ENCODE assay signal across 10 mouse cellular contexts in the genomic region with DNA sequence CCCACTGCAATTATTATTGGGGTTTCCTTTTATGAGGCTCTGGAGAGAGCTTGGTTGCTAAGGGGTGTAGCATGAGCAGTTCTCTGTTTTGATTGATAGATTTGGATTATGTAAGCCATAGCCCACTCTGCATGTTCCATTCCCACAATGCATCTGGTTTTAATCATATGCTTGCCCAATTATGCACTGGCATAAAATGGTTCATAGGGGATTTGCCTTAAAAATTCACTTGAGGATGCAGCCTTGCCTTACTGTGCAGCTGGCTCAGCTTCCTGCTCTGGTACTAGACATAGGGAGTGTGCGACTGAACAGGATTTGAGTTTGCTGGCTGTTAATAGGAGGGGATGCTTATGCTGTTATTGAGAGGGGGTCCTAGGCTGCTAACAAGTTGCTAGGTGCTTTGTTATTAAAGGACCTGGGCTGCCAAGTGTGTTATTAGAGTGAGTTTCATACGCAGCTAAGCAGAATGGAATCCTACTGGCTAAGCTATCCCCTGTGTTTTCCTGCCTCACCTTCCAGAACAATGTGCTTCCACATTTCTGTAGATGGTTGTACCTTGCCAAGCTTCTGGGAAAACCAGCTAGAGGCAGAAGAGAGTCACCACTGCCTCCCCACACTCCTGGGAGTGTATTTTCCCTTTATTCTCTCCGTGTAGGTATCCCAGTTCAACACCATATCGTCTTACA.
DNase-seq lines count a peak whose midpoint lies in the region; ATAC-seq and TF ChIP-seq lines count a peak whose summit lies in the region.
"Had no signal": no experiment of that assay in that cellular context is flagged by ENCODE, and none has a peak within 500 bp of the region (broad histone marks: within the 10 kb centered on the region; RNA-seq: fewer than 3 reads in every experiment).

No protein-coding gene starts in this region.

- DNase-seq in left cerebral cortex, adult 11 months (ENCODE audit: low spot score) = peak; percentile 36
- DNase-seq in left cerebral cortex, adult 18-20 months (ENCODE audit: low spot score in 2 of 2) = no peak
- DNase-seq in forebrain, embryonic 10.5 days (ENCODE audit: extremely low spot score, low spot score) = no peak
- no peak for DNase-seq in limb, embryonic 10.5 days (ENCODE audit: low spot score)
- no peak for DNase-seq in lung, postnatal 0 days (ENCODE audit: low spot score)
- no peak for DNase-seq in spleen, adult 12 weeks (ENCODE audit: low spot score)

- H3K36me3 ChIP-seq in forebrain, embryonic 10.5 days (replicated peaks) = no peaks in the 10 kb centered on the region
- H3K36me3 ChIP-seq in limb, embryonic 10.5 days = no peaks in the 10 kb centered on the region
- no peaks in the 10 kb centered on the region for H3K36me3 ChIP-seq in neural tube, embryonic 14.5 days (ENCODE audit: control insufficient read depth, insufficient read depth, low read length)
- no peaks in the 10 kb centered on the region for H3K36me3 ChIP-seq in lung, postnatal 0 days (ENCODE audit: insufficient read depth, low read length)
- H3K36me3 ChIP-seq: heart, embryonic 12.5 days had no signal

- TF ChIP-seq EP300 in lung, postnatal 0 days (IDR thresholded peaks at IDR 0.05) = no peak

- no peak overlapping the region for H3K9ac ChIP-seq in neural tube, embryonic 14.5 days (replicated peaks; ENCODE audit: low read depth, low read length)
- H3K9ac ChIP-seq in lung, postnatal 0 days (replicated peaks; ENCODE audit: low read depth) = no peak overlapping the region
- H3K9ac ChIP-seq: heart, embryonic 12.5 days had no signal

- TF ChIP-seq CTCF in lung, postnatal 0 days (IDR thresholded peaks at IDR 0.05) = no peak

- WGBS in forebrain, embryonic 10.5 days = 75% methylated on average over 4 of the region's 4 CpGs
- 84% methylated on average over 4 of the region's 4 CpGs for WGBS in limb, embryonic 10.5 days
- WGBS in neural tube, embryonic 14.5 days = 35% methylated on average over 4 of the region's 4 CpGs
- 83% methylated on average over 4 of the region's 4 CpGs for whole genome bisulfite sequencing in lung, postnatal 0 days

- no peak overlapping the region for H3K4me3 ChIP-seq in forebrain, embryonic 10.5 days
- H3K4me3 ChIP-seq in limb, embryonic 10.5 days = no peak overlapping the region
- H3K4me3 ChIP-seq in neural tube, embryonic 14.5 days (ENCODE audit: low read depth, low read length) = no peak overlapping the region
- no peak overlapping the region for H3K4me3 ChIP-seq in lung, postnatal 0 days (ENCODE audit: low read depth, low read length)
- H3K4me3 ChIP-seq: heart, embryonic 12.5 days; left cerebral cortex, adult 2 months had no signal

- H3K4me1 ChIP-seq in forebrain, embryonic 10.5 days = peaks cover 42% of the 10 kb centered on the region
- H3K4me1 ChIP-seq in limb, embryonic 10.5 days = peaks cover 38% of the 10 kb centered on the region
- H3K4me1 ChIP-seq in neural tube, embryonic 14.5 days (ENCODE audit: control insufficient read depth, insufficient read depth, low read length) = peaks cover 20% of the 10 kb centered on the region; the same call in 1 of the 2 replicates
- peaks cover 5% of the 10 kb centered on the region; the same call in 1 of the 2 replicates for H3K4me1 ChIP-seq in lung, postnatal 0 days (ENCODE audit: insufficient read depth, low read depth, low read length)

- ATAC-seq in neural tube, embryonic 14.5 days (ENCODE audit: low read depth) = peak; percentile 87
- ATAC-seq in lung, postnatal 0 days = no peak
- ATAC-seq: intestine, postnatal 0 days had no signal

- H3K27ac ChIP-seq in forebrain, embryonic 10.5 days = peak overlapping the region; percentile 62
- peak overlapping the region; percentile 40 for H3K27ac ChIP-seq in limb, embryonic 10.5 days
- H3K27ac ChIP-seq in neural tube, embryonic 14.5 days (ENCODE audit: low read depth, low read length) = peak overlapping the region; percentile 73
- no peak overlapping the region for H3K27ac ChIP-seq in lung, postnatal 0 days (ENCODE audit: low read length)
- H3K27ac ChIP-seq: left cerebral cortex, adult 2 months had no signal

- H3K4me2 ChIP-seq in neural tube, embryonic 14.5 days (ENCODE audit: low read depth, low read length) = no peak overlapping the region
- no peak overlapping the region for H3K4me2 ChIP-seq in lung, postnatal 0 days (replicated peaks; ENCODE audit: low read depth, low read length)
- H3K4me2 ChIP-seq: heart, embryonic 12.5 days had no signal

- H3K27me3 ChIP-seq in forebrain, embryonic 10.5 days (ENCODE audit: poor library complexity, severe bottlenecking) = no peaks in the 10 kb centered on the region
- H3K27me3 ChIP-seq in limb, embryonic 10.5 days (ENCODE audit: low read depth, poor library complexity, severe bottlenecking) = no peaks in the 10 kb centered on the region
- H3K27me3 ChIP-seq in neural tube, embryonic 14.5 days (ENCODE audit: control insufficient read depth, insufficient read depth, low read length) = no peaks in the 10 kb centered on the region
- no peaks in the 10 kb centered on the region for H3K27me3 ChIP-seq in lung, postnatal 0 days (replicated peaks; ENCODE audit: insufficient read depth, low read length)
- H3K27me3 ChIP-seq: heart, embryonic 12.5 days had no signal

- H3K9me3 ChIP-seq in forebrain, embryonic 10.5 days = no peaks in the 10 kb centered on the region
- no peaks in the 10 kb centered on the region for H3K9me3 ChIP-seq in limb, embryonic 10.5 days (replicated peaks)
- H3K9me3 ChIP-seq in neural tube, embryonic 14.5 days (ENCODE audit: control insufficient read depth, low read length) = no peaks in the 10 kb centered on the region
- H3K9me3 ChIP-seq in lung, postnatal 0 days (ENCODE audit: low read length) = no peaks in the 10 kb centered on the region
- H3K9me3 ChIP-seq: heart, embryonic 12.5 days had no signal
